Mouse (Mus musculus) liver, postnatal 0 days (tissue): Measurements from ENCODE around the gene Podn.

Experiments used
- CTCF ChIP-seq: sonication (generic); IDR thresholded peaks from 2 replicates; pipeline ENCODE4 v1.5.1; 2016; ENCODE audit warnings: antibody characterized with exemption, low read depth
- EP300 ChIP-seq: IDR thresholded peaks from 2 replicates; pipeline ENCODE4 v1.6.1; 2016; ENCODE audit warnings: antibody characterized with exemption, low read depth, mild to moderate bottlenecking

- TF ChIP-seq CTCF = no peak
- TF ChIP-seq EP300 = no peak
Measured at GRCm38 (mm10) chr4:107966416-107967109, 129.7 kb downstream of the Podn start.
